In genomic region chr10:25399016-25399415, GRCm38 (mm10) we compare ENCODE assay signal across 16 mouse cellular contexts.
"Had no signal": no experiment of that assay in that cellular context is flagged by ENCODE, and none has a peak within 500 bp of the region (broad histone marks: within the 10 kb centered on the region; RNA-seq: fewer than 3 reads in every experiment).

No protein-coding gene starts in this region.

- H3K4me3 ChIP-seq: neural tube, embryonic 12.5 days; neural tube, embryonic 13.5 days; neural tube, embryonic 15.5 days; stomach, embryonic 15.5 days had no signal

- H3K4me1 ChIP-seq: neural tube, embryonic 12.5 days had no signal

- H3K27ac ChIP-seq: neural tube, embryonic 12.5 days; neural tube, embryonic 13.5 days; neural tube, embryonic 15.5 days; stomach, embryonic 15.5 days; stomach, postnatal 0 days had no signal

- DNase-seq: right cerebral cortex, adult 18-20 months; right cerebral cortex, postnatal 14 days; right cerebral cortex, postnatal 25 days; right cerebral cortex, postnatal 4 days; spleen, adult 18-20 months; thymus, adult 18-20 months; thymus, adult 2 months; thymus, postnatal 14 days; thymus, postnatal 25 days; thymus, postnatal 36 days; thymus, postnatal 4 days had no signal
